Comparison of ENCODE assay signal across 12 mouse cellular contexts in genomic region chr6:23246790-23247511, GRCm38 (mm10). TPM values are rescaled to one million over a fixed set of nuclear protein-coding genes. Genes with fewer than 3 reads are reported as not detected.
DNase-seq lines count a peak whose midpoint lies in the region; ATAC-seq and TF ChIP-seq lines count a peak whose summit lies in the region.
"Had no signal": no experiment of that assay in that cellular context is flagged by ENCODE, and none has a peak within 500 bp of the region (broad histone marks: within the 10 kb centered on the region; RNA-seq: fewer than 3 reads in every experiment).

No protein-coding gene starts in this region.

- WGBS in heart, embryonic 12.5 days, result under 1% methylated on average over 23 of the region's 23 CpGs
- WGBS in lung, embryonic 15.5 days, result 2% methylated on average over 23 of the region's 23 CpGs
- WGBS in forebrain, postnatal 0 days, result 3% methylated on average over 23 of the region's 23 CpGs
- WGBS in neural tube, embryonic 12.5 days, result under 1% methylated on average over 23 of the region's 23 CpGs

- peaks cover 23% of the 10 kb centered on the region for H3K4me1 ChIP-seq in heart, embryonic 12.5 days (replicated peaks)
- H3K4me1 ChIP-seq in lung, embryonic 15.5 days, result peaks cover 24% of the 10 kb centered on the region
- H3K4me1 ChIP-seq in forebrain, postnatal 0 days (ENCODE audit: insufficient read depth), result no peaks in the 10 kb centered on the region
- peaks cover 22% of the 10 kb centered on the region for H3K4me1 ChIP-seq in neural tube, embryonic 12.5 days
- H3K4me1 ChIP-seq: liver, embryonic 13.5 days had no signal

- no peak overlapping the region for H3K9ac ChIP-seq in heart, embryonic 12.5 days
- H3K9ac ChIP-seq in lung, embryonic 15.5 days, result no peak overlapping the region
- H3K9ac ChIP-seq in forebrain, postnatal 0 days, result no peak overlapping the region
- no peak overlapping the region for H3K9ac ChIP-seq in neural tube, embryonic 12.5 days
- H3K9ac ChIP-seq: liver, embryonic 13.5 days had no signal

- no peak overlapping the region for H3K27ac ChIP-seq in heart, embryonic 12.5 days (ENCODE audit: poor library complexity, severe bottlenecking)
- no peak overlapping the region for H3K27ac ChIP-seq in lung, embryonic 15.5 days
- H3K27ac ChIP-seq in forebrain, postnatal 0 days (ENCODE audit: low read depth, low read length), result no peak overlapping the region
- H3K27ac ChIP-seq in neural tube, embryonic 12.5 days, result no peak overlapping the region
- H3K27ac ChIP-seq: layer of hippocampus, adult 2 months; liver, embryonic 13.5 days had no signal

- no peak for TF ChIP-seq CTCF in forebrain, postnatal 0 days (IDR thresholded peaks at IDR 0.05; ENCODE audit: low read depth)

- peak overlapping the region; percentile 92 for H3K4me2 ChIP-seq in heart, embryonic 12.5 days
- peak overlapping the region; percentile 70 for H3K4me2 ChIP-seq in lung, embryonic 15.5 days
- no peak overlapping the region for H3K4me2 ChIP-seq in forebrain, postnatal 0 days (ENCODE audit: low read depth)
- H3K4me2 ChIP-seq in neural tube, embryonic 12.5 days (replicated peaks), result peak overlapping the region; percentile 46

- peaks cover 72% of the 10 kb centered on the region for H3K27me3 ChIP-seq in heart, embryonic 12.5 days (replicated peaks)
- H3K27me3 ChIP-seq in lung, embryonic 15.5 days, result peaks cover 91% of the 10 kb centered on the region
- peaks cover 83% of the 10 kb centered on the region for H3K27me3 ChIP-seq in forebrain, postnatal 0 days (ENCODE audit: insufficient read depth, low read length)
- H3K27me3 ChIP-seq in neural tube, embryonic 12.5 days (replicated peaks), result peaks cover 89% of the 10 kb centered on the region

- H3K4me3 ChIP-seq in heart, embryonic 12.5 days, result peak overlapping the region; percentile 53
- H3K4me3 ChIP-seq in lung, embryonic 15.5 days, result peak overlapping the region; percentile 37
- H3K4me3 ChIP-seq in forebrain, postnatal 0 days (ENCODE audit: low read depth, low read length), result peak overlapping the region; percentile 11; the same call in 1 of the 2 replicates
- H3K4me3 ChIP-seq in neural tube, embryonic 12.5 days, result 0 out of 2 replicates have a peak overlapping the region, but pooled peaks have one; percentile 21
- H3K4me3 ChIP-seq: layer of hippocampus, adult 2 months; liver, embryonic 13.5 days had no signal

- intact Hi-C loops in heart, postnatal 14 days (cut with DNase I), result no loop called here

- DNase-seq in heart, postnatal 14 days, result no peak
- no peak for DNase-seq in lung, adult 18-20 months
- DNase-seq in forebrain, postnatal 0 days, result peak; percentile 45
- no peak for DNase-seq in spleen, postnatal 36 days (ENCODE audit: low spot score in 2 of 2)
- DNase-seq in kidney, adult 8-10 months, result no peak
- DNase-seq: liver, embryonic 13.5 days; thymus, postnatal 14 days had no signal

- no peaks in the 10 kb centered on the region for H3K36me3 ChIP-seq in heart, embryonic 12.5 days
- H3K36me3 ChIP-seq in lung, embryonic 15.5 days, result no peaks in the 10 kb centered on the region
- no peaks in the 10 kb centered on the region for H3K36me3 ChIP-seq in forebrain, postnatal 0 days (ENCODE audit: insufficient read depth)
- H3K36me3 ChIP-seq in neural tube, embryonic 12.5 days, result no peaks in the 10 kb centered on the region
- H3K36me3 ChIP-seq: liver, embryonic 13.5 days had no signal

- H3K9me3 ChIP-seq in heart, embryonic 12.5 days (replicated peaks), result no peaks in the 10 kb centered on the region
- no peaks in the 10 kb centered on the region for H3K9me3 ChIP-seq in lung, embryonic 15.5 days
- no peaks in the 10 kb centered on the region for H3K9me3 ChIP-seq in forebrain, postnatal 0 days (ENCODE audit: low read length)
- no peaks in the 10 kb centered on the region for H3K9me3 ChIP-seq in neural tube, embryonic 12.5 days
- H3K9me3 ChIP-seq: liver, embryonic 13.5 days had no signal

- ATAC-seq in heart, embryonic 12.5 days (ENCODE audit: insufficient number of reproducible peaks, low FRiP score), result no peak
- no peak for ATAC-seq in lung, embryonic 15.5 days (ENCODE audit: borderline replicate concordance, extremely low read depth, low FRiP score, low TSS enrichment)
- no peak for ATAC-seq in forebrain, postnatal 0 days
- ATAC-seq in neural tube, embryonic 12.5 days (ENCODE audit: low FRiP score, low read depth), result no peak

RNA-seq across cellular contexts. Expression of gene Fezf1, which starts 1.2 kb away (rescaled TPM):
- polyA plus RNA-seq in heart, embryonic 12.5 days (2016; fragmentation: Nextera tagmentation; extraction: Ambion mirVana), result not detected in 2 replicates
- total RNA-seq in heart, postnatal 14 days (2021), result not detected
- not detected in 2 replicates for polyA plus RNA-seq in lung, embryonic 15.5 days (2015; fragmentation: Nextera tagmentation; extraction: Ambion mirVana)
- 6.1 and 19.7 TPM in 2 replicates for total RNA-seq in forebrain, postnatal 0 days (2014; rRNA removed)
- 4.5 and 10.0 TPM in 2 replicates for polyA plus RNA-seq in forebrain, postnatal 0 days (2015; fragmentation: Nextera tagmentation; extraction: Ambion mirVana)
- not detected in 2 replicates for polyA plus RNA-seq in neural tube, embryonic 12.5 days (2016; fragmentation: Nextera tagmentation; extraction: Ambion mirVana)
- total RNA-seq: layer of hippocampus, adult 2 months had no signal
- polyA plus RNA-seq: gonadal fat pad, adult 2 months; liver, embryonic 13.5 days had no signal
